Mouse (Mus musculus) kidney, adult 9 months (tissue): Measurements from ENCODE around the gene Parvb.

Source experiments
- DNase-seq: peaks from one replicate; pipeline ENCODE4 v3.0.0; 2022

Gene Parvb

GRCm38 (mm10) chr15:84328870-84329269, 97.0 kb downstream of the Parvb start:
- DNase-seq, result no peak

GRCm38 (mm10) chr15:84329940-84330339, 98.1 kb downstream of the Parvb start:
- peak; percentile 50 for DNase-seq

GRCm38 (mm10) chr15:84331066-84331612, 99.3 kb downstream of the Parvb start:
- no peak for DNase-seq

GRCm38 (mm10) chr15:84336281-84336817, 104.5 kb downstream of the Parvb start:
- DNase-seq, result no peak

- no peak for DNase-seq
These were observed 105.8 kb downstream of the Parvb start for GRCm38 (mm10) chr15:84337599-84337998.

GRCm38 (mm10) chr15:84340926-84341325, 109.1 kb downstream of the Parvb start:
- DNase-seq, result no peak

GRCm38 (mm10) chr15:84348769-84349168, 116.9 kb downstream of the Parvb start:
- no peak for DNase-seq

GRCm38 (mm10) chr15:84349915-84350738, 118.3 kb downstream of the Parvb start:
- no peak for DNase-seq

- no peak for DNase-seq
These were observed 119.5 kb downstream of the Parvb start for GRCm38 (mm10) chr15:84351342-84351741.

GRCm38 (mm10) chr15:84351915-84352844, 120.3 kb downstream of the Parvb start:
- DNase-seq, result no peak

- DNase-seq, result no peak
These were observed 123.2 kb downstream of the Parvb start for GRCm38 (mm10) chr15:84355081-84355480.

GRCm38 (mm10) chr15:84364746-84365145, 132.9 kb downstream of the Parvb start:
- DNase-seq, result no peak
